Mouse (Mus musculus) kidney, adult 2 months (tissue): ENCODE results near the gene Slc7a6.

ENCODE experiments used
- CTCF ChIP-seq: fragments of 200-500 bp; conservative IDR thresholded peaks from 2 replicates; pipeline ENCODE4 v1.5.1; 2011; ENCODE audit warnings: low read depth, mild to moderate bottlenecking, control low read depth, low read length, moderate library complexity, mixed read lengths; ENCODE audit not compliant: insufficient read depth, insufficient read length
- POLR2A ChIP-seq: fragments of 200-500 bp; IDR thresholded peaks from one replicate; pipeline ENCODE4 v1.6.1; 2011; ENCODE audit warnings: low read depth, low read length, control low read depth

- TF ChIP-seq CTCF: no peak
- no peak for TF ChIP-seq POLR2A
Observed at GRCm38 (mm10) chr8:106173566-106173965, 4.9 kb downstream of the Slc7a6 start.
